Mouse (Mus musculus) intestine, postnatal 0 days (tissue): ENCODE results near the gene Cd27. TPM values are rescaled to one million over a fixed set of nuclear protein-coding genes. Genes with fewer than 3 reads are reported as not detected.

ENCODE experiments used
- ATAC-seq: fragments of 200-750 bp; cut with Nextera tagmentation; 2 replicates; pipeline ENCODE4 v1.8.0; 2017; ENCODE audit warnings: mild to moderate bottlenecking, moderate TSS enrichment, moderate library complexity
- H3K27ac ChIP-seq: fragments of 300-500 bp; sonication (generic); 2 replicates; pipeline ENCODE4 v1.5.1; 2014; ENCODE audit warnings: mild to moderate bottlenecking, low read depth, low read length, moderate library complexity
- H3K27me3 ChIP-seq: fragments of 300-500 bp; sonication (generic); replicated peaks from 2 replicates; pipeline ENCODE4 v1.6.1; 2014; ENCODE audit warnings: low read length, mixed read lengths; ENCODE audit not compliant: control insufficient read depth, insufficient read depth
- H3K36me3 ChIP-seq: fragments of 300-500 bp; sonication (generic); 2 replicates; pipeline ENCODE4 v1.6.1; 2014; ENCODE audit warnings: mild to moderate bottlenecking, moderate library complexity; ENCODE audit not compliant: control insufficient read depth, insufficient read depth
- H3K4me1 ChIP-seq: fragments of 300-500 bp; sonication (generic); replicated peaks from 2 replicates; pipeline ENCODE4 v1.6.1; 2014; ENCODE audit warnings: antibody characterized with exemption, low read length, mixed read lengths; ENCODE audit not compliant: control insufficient read depth, insufficient read depth
- H3K4me2 ChIP-seq: fragments of 300-500 bp; sonication (generic); replicated peaks from 2 replicates; pipeline ENCODE4 v1.6.1; 2014; ENCODE audit warnings: low read depth, mild to moderate bottlenecking, moderate library complexity
- H3K4me3 ChIP-seq: fragments of 300-500 bp; sonication (generic); 2 replicates; pipeline ENCODE4 v1.5.1; 2014; ENCODE audit warnings: low read depth, low read length
- H3K9ac ChIP-seq: fragments of 300-500 bp; sonication (generic); 2 replicates; pipeline ENCODE4 v1.6.1; 2014; ENCODE audit warnings: mild to moderate bottlenecking, low read depth, low read length
- H3K9me3 ChIP-seq: fragments of 300-500 bp; sonication (generic); 2 replicates; pipeline ENCODE4 v1.6.1; 2016; ENCODE audit warnings: mixed run types; ENCODE audit not compliant: control insufficient read depth
- CTCF ChIP-seq: sonication (generic); IDR thresholded peaks from 2 replicates; pipeline ENCODE4 v1.5.1; 2016; ENCODE audit warnings: low read depth, mild to moderate bottlenecking, control low read depth, antibody characterized with exemption, moderate library complexity
- WGBS: fragments of 180-500 bp; shearing (Covaris S2); extraction: QIAGEN DNeasy Blood & Tissue Kit; methylation state at CpG from one replicate; pipeline ENCODE4 v1.1.7; 2014; 5-methylcytosine and 5-hydroxymethylcytosine counted together
- polyA plus RNA-seq: library from polyadenylated mRNA; unstranded; fragments of >200 nt; fragmentation: Nextera tagmentation; extraction: Ambion mirVana; gene quantifications from 2 replicates; pipeline ENCODE4 v1.2.1, GENCODE M21; 2015

Cd27 gene
- polyA plus RNA-seq, 1 experiment from 2014 or later = 0.78 TPM

- H3K27ac ChIP-seq = no peak overlapping the region
- no peaks in the 10 kb centered on the region for H3K36me3 ChIP-seq
- no peaks in the 10 kb centered on the region for H3K4me1 ChIP-seq
- ATAC-seq = no peak
- no peak for TF ChIP-seq CTCF
- no peaks in the 10 kb centered on the region for H3K9me3 ChIP-seq
- no peak overlapping the region for H3K4me3 ChIP-seq
- 89% methylated on average over 5 of the region's 5 CpGs for WGBS
- no peak overlapping the region for H3K4me2 ChIP-seq
- H3K27me3 ChIP-seq = no peaks in the 10 kb centered on the region
- no peak overlapping the region for H3K9ac ChIP-seq
Measured at GRCm38 (mm10) chr6:125239547-125239946, 2.7 kb upstream of the Cd27 start.

GRCm38 (mm10) chr6:125238396-125238795 lies 1.6 kb upstream of the Cd27 start:
- peak; percentile 25; the same call in 1 of the 2 replicates for TF ChIP-seq CTCF
- no peak overlapping the region for H3K4me2 ChIP-seq
- no peak overlapping the region for H3K27ac ChIP-seq
- no peaks in the 10 kb centered on the region for H3K27me3 ChIP-seq
- no peak for ATAC-seq
- no peaks in the 10 kb centered on the region for H3K36me3 ChIP-seq
- WGBS = 48% methylated on average over 6 of the region's 6 CpGs
- H3K4me1 ChIP-seq = no peaks in the 10 kb centered on the region
- H3K9ac ChIP-seq = no peak overlapping the region
- H3K4me3 ChIP-seq = no peak overlapping the region
- no peaks in the 10 kb centered on the region for H3K9me3 ChIP-seq

GRCm38 (mm10) chr6:125237421-125237820 lies 611 bp upstream of the Cd27 start:
- no peak for ATAC-seq
- Histone ChIP-seq H3K27me3 (no peaks in the 10 kb centered on the region), H3K9ac (no peak overlapping the region), H3K36me3 (no peaks in the 10 kb centered on the region), H3K4me3 (no peak overlapping the region), H3K4me2 (no peak overlapping the region), H3K4me1 (no peaks in the 10 kb centered on the region), H3K9me3 (no peaks in the 10 kb centered on the region), H3K27ac (no peak overlapping the region)
- TF ChIP-seq CTCF = no peak
- 83% methylated on average over 4 of the region's 4 CpGs for WGBS

GRCm38 (mm10) chr6:125236341-125236740 lies 469 bp downstream of the Cd27 start:
- ATAC-seq = no peak
- H3K27me3 ChIP-seq = no peaks in the 10 kb centered on the region
- H3K36me3 ChIP-seq = no peaks in the 10 kb centered on the region
- no peak for TF ChIP-seq CTCF
- WGBS = 86% methylated on average over 6 of the region's 6 CpGs
- H3K9ac ChIP-seq = no peak overlapping the region
- H3K27ac ChIP-seq = no peak overlapping the region
- H3K4me1 ChIP-seq = no peaks in the 10 kb centered on the region; the same call in 1 of the 2 replicates
- H3K9me3 ChIP-seq = no peaks in the 10 kb centered on the region
- H3K4me2 ChIP-seq = no peak overlapping the region
- no peak overlapping the region for H3K4me3 ChIP-seq

- Histone ChIP-seq H3K9ac (no peak overlapping the region), H3K4me1 (no peaks in the 10 kb centered on the region; the same call in 1 of the 2 replicates), H3K27ac (no peak overlapping the region), H3K9me3 (no peaks in the 10 kb centered on the region), H3K4me3 (no peak overlapping the region), H3K27me3 (no peaks in the 10 kb centered on the region), H3K4me2 (no peak overlapping the region), H3K36me3 (0 out of 2 replicates have a peak, but pooled peaks cover under 1% of the 10 kb centered on the region)
- ATAC-seq = no peak
- no peak for TF ChIP-seq CTCF
- 57% methylated on average over 5 of the region's 5 CpGs for WGBS
Measured at GRCm38 (mm10) chr6:125234520-125234828, 2.3 kb downstream of the Cd27 start.

GRCm38 (mm10) chr6:125233816-125234519 lies 2.8 kb downstream of the Cd27 start:
- H3K36me3 ChIP-seq = peaks cover 5% of the 10 kb centered on the region; the same call in 1 of the 2 replicates
- 49% methylated on average over 7 of the region's 7 CpGs for WGBS
- ATAC-seq = no peak
- H3K27ac ChIP-seq = no peak overlapping the region
- H3K4me2 ChIP-seq = no peak overlapping the region
- no peak overlapping the region for H3K4me3 ChIP-seq
- no peaks in the 10 kb centered on the region for H3K9me3 ChIP-seq
- TF ChIP-seq CTCF = no peak
- H3K9ac ChIP-seq = no peak overlapping the region
- no peaks in the 10 kb centered on the region for H3K27me3 ChIP-seq
- no peaks in the 10 kb centered on the region; the same call in 1 of the 2 replicates for H3K4me1 ChIP-seq
